ENCODE assay signal across 15 mouse cellular contexts in genomic region chr14:80026078-80026477, GRCm38 (mm10). TPM values are rescaled to one million over a fixed set of nuclear protein-coding genes. Genes with fewer than 3 reads are reported as not detected.
DNase-seq lines count a peak whose midpoint lies in the region; TF ChIP-seq lines count a peak whose summit lies in the region.
"Had no signal": no experiment of that assay in that cellular context is flagged by ENCODE, and none has a peak within 500 bp of the region (broad histone marks: within the 10 kb centered on the region; RNA-seq: fewer than 3 reads in every experiment).

No protein-coding gene starts in this region.

- TF ChIP-seq CTCF in kidney, adult 2 months (conservative IDR thresholded peaks at IDR 0.05; ENCODE audit: insufficient read depth, insufficient read length, low read depth, low read length), result no peak

- no peak overlapping the region for H3K27ac ChIP-seq in kidney, adult 2 months (ENCODE audit: insufficient read depth, low read depth, low read length)
- H3K27ac ChIP-seq: macrophage; midbrain, embryonic 15.5 days; neural tube, embryonic 13.5 days had no signal

- H3K4me3 ChIP-seq in kidney, adult 2 months (ENCODE audit: insufficient read depth, low read depth, low read length), result no peak overlapping the region
- H3K4me3 ChIP-seq: midbrain, embryonic 15.5 days; neural tube, embryonic 13.5 days had no signal

- no peak for TF ChIP-seq POLR2A in kidney, adult 2 months (IDR thresholded peaks at IDR 0.05; ENCODE audit: low read depth, low read length)

- no peaks in the 10 kb centered on the region for H3K4me1 ChIP-seq in kidney, adult 2 months (ENCODE audit: control insufficient read depth, insufficient read depth, low read length)
- H3K4me1 ChIP-seq: midbrain, embryonic 15.5 days; neural tube, embryonic 13.5 days had no signal

- WGBS in kidney, adult 2 months, result 40% methylated on average over 6 of the region's 6 CpGs

- H3K36me3 ChIP-seq in kidney, adult 2 months (ENCODE audit: control insufficient read depth, insufficient read depth, low read length), result no peaks in the 10 kb centered on the region
- H3K36me3 ChIP-seq: midbrain, embryonic 15.5 days; neural tube, embryonic 13.5 days had no signal

- peak; percentile 17 for DNase-seq in kidney, adult 9 months
- DNase-seq in kidney, adult 2 months, result no peak
- peak; percentile 46 to 69 for DNase-seq in right cerebral cortex, postnatal 10 days (ENCODE audit: low spot score in 2 of 2)
- DNase-seq in right cerebral cortex, postnatal 25 days, result no peak
- peak; percentile 39 to 74 for DNase-seq in layer of hippocampus, postnatal 14 days (ENCODE audit: low spot score in 2 of 2)
- DNase-seq in heart, adult 9 months (ENCODE audit: low spot score in 2 of 2), result no peak
- no peak for DNase-seq in ovary, postnatal 10 days (ENCODE audit: low spot score)
- DNase-seq: cerebellum, adult 9-10 months; heart, postnatal 10 days; liver; retina, postnatal 1 day; thymus, postnatal 14 days had no signal

- H3K27me3 ChIP-seq in kidney, adult 2 months (replicated peaks; ENCODE audit: control insufficient read depth, insufficient read depth, low read length), result no peaks in the 10 kb centered on the region
- H3K27me3 ChIP-seq: midbrain, embryonic 15.5 days; neural tube, embryonic 13.5 days had no signal

RNA-seq across cellular contexts. Expression of gene Olfm4, which starts 42.2 kb away (rescaled TPM):
- 2.9 and 3.3 TPM in 2 replicates for polyA plus RNA-seq in kidney, adult 2 months (2012; rRNA removed)
- 1 to 10 TPM; 5.7 to 6.0 TPM for total RNA-seq in layer of hippocampus, postnatal 14 days (2021)

Comparison
In these comparisons a context has a peak if more than half of its experiments do, and no peak if none do; other contexts are left out.
1. DNase-seq: peak in kidney, adult 9 months (single experiment), right cerebral cortex, postnatal 10 days (2 of 2) and layer of hippocampus, postnatal 14 days (2 of 2); none in kidney, adult 2 months (single experiment), right cerebral cortex, postnatal 25 days (single experiment), heart, adult 9 months (0 of 2) and ovary, postnatal 10 days (single experiment).